Mouse (Mus musculus): ENCODE measurements around the gene Strap. TPM values are rescaled to one million over a fixed set of nuclear protein-coding genes. Genes with fewer than 3 reads are reported as not detected.
A peak's percentile ranks its signal among the peaks of the same experiment; 100 is the strongest.

The Strap gene
- polyA plus RNA-seq, 1 experiment = 67.4 TPM

DNA sequence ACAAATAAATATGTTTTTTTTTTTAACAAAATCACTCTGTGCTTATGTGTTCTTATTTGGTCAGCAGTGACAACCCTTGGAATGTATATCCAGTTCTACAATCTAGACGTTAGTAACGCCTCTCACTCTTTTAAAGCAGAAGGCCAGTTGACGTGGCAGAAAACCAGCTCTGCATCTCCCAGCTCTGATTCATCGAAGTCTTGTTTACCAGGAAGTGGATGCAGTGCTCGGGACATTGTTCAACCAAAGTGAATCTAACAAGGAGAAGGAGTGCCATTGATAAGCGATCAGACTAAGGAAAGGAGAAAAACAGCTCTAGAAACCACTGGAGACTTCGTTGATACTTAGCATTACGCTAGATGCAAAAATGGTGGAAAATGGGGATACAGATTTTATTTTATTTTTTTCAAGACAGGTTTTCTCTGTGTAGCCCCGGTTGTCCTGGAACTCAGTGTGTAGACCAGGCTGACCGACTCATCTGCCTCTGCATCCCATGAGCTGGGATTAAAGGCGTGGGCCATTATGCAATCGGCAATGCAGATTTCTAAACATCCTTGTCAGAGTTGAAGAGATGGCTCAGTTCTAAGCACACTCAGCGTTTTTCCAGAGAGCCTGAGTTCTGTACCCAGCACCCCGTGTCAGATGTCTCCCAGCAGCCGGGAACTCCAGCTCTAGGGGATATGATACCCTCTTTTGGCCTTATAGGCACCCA lies 12.5 kb upstream of the Strap start:
- no peak for DNase-seq (ENCODE audit: extremely low spot score in 1 of 2, low spot score in 1 of 2)

DNA sequence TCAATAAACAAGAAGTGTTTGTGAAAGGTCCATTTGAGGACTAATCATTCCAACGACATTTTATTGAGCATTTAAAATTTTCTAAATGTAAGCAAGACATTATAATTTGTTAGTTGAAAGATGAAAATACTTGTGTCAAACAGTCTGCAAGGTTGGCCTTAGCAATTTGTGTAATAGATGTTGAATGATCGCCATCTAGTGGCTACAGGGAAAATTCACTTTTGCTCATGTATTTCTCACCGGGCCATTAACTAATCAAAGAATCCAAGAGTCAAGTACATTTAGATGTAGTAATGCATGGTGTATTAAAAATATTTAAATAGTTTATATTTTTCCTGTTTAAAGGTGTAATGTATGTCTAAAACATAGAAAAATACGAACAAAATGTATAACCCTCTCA lies 11.0 kb upstream of the Strap start:
- DNase-seq (ENCODE audit: extremely low spot score in 1 of 2, low spot score in 1 of 2) = peak in 1 of 2 experiments; percentile 81

DNA sequence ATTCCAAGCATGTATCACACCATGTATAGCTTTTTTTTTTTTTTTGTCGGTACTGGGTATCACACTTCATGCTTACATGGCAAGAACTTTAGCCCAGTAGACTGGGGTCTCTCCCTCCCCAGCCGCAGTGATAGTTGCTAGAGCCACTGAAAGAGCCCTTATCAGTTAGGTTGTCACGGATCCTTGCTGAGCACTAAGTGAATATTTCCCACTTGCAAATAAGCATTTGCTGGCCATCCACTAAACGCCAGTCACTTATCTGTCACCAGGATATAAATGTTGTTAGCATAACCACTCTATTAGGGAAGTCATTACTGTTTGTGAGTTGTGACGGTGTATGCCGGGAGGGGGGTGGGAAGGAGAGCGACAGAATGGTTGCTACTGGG lies 425 bp upstream of the Strap start:
- no peak for DNase-seq (ENCODE audit: extremely low spot score in 1 of 2, low spot score in 1 of 2)

DNA sequence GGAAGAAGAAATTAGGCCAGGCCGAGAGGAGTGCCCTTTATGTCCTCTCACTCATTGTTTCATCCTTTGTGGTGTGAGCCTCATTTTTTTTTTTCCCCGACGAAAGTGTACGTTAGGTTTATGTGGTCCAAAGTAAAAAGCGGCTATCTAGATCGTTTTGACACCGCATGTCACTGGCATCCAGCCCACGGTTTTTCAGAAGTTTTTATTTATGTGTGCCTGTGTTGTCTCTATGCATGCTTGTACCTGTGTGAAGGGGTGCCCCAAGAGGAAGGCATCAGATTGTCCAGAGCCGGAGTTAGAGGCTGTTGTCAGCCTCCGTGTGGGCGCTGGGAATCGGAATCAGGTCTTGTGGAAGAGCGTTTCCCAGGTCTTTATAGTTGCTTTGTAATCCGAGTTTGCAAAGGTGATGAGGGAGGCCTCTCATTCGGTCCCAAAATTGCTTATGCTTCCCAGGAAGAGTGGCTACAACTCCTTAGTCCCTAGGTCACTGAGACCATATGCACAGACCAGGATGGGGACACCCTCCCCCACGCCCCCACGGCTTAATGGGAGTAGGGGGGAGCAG lies 877 bp downstream of the Strap start:
- DNase-seq (ENCODE audit: extremely low spot score in 1 of 2, low spot score in 1 of 2) = no peak

DNA sequence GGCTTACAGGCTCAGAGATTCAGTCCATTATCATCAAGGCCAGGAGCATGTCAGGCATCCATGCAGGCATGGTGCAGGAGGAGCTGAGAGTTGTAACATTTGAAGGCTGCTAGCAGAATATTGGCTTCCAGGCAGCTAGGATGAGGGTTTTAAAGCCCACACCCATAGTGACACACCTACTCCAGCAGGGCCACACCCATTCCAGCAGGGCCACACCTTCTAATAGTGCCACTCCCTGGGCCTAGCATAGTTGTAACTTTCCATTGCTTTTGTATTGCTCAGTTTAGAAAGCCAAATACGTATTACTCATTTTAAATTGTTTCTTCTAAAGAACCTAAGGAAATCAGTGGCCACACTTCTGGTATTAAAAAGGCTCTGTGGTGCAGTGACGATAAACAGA lies 6.1 kb downstream of the Strap start:
- DNase-seq (ENCODE audit: extremely low spot score in 1 of 2, low spot score in 1 of 2) = no peak

DNA sequence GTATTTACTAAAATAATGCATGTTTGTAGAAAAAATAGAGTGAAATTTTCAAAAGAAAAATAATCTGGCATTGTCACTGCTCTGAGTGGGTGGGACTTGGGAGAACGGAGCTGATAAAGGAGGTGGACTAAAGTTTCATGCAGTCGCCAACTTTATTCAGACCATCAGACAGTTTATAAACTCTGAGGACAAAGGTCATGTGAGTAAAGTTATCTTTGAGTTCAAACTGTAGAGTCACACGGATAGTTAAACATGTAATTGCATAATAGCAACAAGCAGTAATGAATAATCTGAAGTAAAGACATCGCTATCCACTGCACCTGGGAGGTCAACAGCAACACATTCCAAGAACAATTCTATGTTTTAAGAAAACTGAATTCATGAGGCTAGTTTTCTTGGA lies 9.8 kb downstream of the Strap start:
- DNase-seq (ENCODE audit: extremely low spot score in 1 of 2, low spot score in 1 of 2) = no peak

DNA sequence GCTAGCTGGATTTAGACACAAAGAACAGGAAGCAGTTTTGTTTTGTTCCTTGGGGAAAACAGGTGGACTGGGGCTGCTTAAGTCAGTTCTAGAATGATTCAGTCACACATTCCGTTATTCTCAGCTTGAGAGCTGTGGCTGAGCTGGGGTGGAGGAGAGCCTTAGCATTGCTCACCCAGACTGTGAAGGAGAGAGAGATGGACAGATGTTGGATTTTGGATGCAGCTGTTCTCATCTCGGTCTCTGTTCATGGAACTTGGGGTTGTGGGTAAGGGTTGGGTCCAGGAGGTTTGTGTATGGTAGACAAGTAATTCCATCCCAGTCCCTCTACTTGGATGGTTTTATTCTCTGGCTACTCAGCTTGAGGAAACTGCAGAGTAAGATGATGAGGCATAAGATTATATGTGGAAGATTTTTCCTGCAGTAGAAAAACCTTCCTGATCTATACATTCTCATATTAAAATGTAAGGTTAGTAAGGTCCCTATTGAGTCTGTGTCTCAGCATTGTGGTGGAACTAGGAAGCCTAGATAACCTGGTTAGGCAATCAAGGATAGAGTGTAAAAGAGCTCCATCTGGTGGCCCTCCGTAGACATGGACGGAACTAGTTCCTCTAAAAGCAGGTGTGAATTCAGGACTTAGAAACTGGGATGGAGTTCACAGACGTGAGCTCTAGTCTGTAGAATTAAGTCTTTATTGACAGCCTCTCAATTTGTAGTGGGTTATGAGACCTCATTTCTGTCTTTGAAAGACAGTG lies 12.5 kb downstream of the Strap start:
- no peak for DNase-seq (ENCODE audit: extremely low spot score in 1 of 2, low spot score in 1 of 2)

DNA sequence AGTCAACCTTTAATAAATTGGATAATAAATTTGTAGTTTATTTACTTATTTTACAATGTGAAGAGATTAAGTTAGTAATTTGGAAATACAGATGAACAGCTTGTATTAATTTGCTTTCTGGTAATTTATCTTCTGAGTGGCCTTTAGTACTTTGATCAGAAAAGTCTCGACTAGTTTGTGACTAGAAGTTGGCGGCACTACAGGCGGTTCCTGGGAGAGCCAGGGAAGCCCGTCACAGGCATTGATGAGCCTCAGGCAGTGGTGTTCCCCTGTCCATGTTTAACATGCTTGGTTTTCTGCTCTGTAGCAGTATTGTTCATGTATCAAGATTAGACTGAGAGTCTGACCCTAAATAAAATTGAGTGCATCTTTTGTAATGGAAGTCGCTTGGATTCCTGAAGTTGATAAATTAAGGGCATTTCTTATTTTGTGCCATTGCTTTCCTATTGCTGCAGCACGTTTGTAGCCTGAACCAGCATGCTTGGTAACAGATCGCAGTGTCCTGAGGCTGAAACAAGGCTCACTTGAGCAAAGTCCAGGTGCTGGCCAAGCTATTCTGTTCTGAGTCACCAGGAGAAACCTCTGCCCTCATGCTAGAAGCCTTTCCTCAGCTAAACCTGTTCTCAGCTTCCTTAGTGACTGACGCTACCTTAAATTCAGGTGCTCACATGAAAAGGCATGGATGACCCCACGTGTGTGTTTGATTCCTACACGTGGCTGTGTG lies 16.8 kb downstream of the Strap start:
- DNase-seq (ENCODE audit: extremely low spot score in 1 of 2, low spot score in 1 of 2) = no peak

DNA sequence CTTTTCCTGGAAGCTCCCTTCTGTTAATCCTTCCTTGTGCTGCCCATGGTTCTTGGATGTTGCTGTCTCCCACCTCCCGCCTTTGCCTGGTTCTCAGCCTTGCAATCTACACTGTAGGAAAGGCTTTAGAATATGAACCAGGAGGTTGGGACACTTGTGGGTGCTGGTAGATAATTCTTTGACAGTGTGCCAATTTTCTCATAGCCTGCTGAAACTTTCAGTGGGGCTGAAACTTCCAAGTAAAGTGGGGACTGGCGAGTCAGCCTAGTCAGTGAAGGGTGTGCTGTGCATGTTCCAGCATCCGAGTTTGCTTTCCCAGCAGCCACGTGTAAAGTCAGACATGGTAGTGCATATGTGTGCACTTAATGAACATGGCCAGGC lies 17.4 kb downstream of the Strap start:
- DNase-seq (ENCODE audit: extremely low spot score in 1 of 2, low spot score in 1 of 2) = no peak

DNA sequence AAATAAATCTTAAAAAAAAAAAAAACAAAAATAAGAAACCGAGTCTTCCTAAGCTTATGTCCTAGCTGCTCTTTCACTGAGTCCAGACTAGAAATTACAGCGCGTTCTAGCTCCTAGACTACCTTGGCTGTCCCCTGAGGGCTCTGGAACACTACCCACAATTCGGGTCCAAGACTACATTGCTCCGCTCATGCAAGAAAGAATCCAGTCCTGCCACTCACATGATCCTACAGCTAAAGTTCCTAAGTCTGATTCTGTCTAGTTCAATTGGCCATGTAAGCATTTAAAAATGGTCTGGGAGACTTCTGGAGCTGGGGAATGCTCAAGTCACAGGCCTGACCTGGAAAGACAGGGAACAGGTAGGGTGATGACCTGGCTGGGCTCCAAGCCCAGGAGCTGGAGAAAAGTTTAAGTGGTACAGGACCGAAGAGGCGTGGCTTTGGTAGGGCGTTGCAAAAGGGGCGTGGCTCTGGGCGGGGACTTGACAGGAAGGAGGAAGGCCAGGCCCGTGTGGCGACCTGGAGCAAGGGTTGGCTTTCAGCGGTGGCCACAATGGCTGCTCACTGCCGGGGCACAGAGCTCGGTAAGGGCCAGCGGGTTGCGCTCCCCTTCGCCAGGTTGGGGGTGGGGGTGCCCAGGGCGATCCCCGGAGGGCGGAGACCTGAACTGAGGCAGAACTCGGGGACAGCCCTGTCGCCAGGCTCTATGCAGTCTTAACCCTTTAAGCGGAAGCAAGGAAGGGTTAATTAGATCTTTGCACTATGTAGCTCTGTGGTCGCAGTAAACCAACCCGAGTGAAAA lies 19.4 kb downstream of the Strap start, which contains the start of gene Dera:
Gene Dera, plus strand, starts transcription at position 491 of the 801 bp plus-strand sequence.
- peak in 1 of 2 experiments; percentile 47 for DNase-seq (ENCODE audit: extremely low spot score in 1 of 2, low spot score in 1 of 2)

DNA sequence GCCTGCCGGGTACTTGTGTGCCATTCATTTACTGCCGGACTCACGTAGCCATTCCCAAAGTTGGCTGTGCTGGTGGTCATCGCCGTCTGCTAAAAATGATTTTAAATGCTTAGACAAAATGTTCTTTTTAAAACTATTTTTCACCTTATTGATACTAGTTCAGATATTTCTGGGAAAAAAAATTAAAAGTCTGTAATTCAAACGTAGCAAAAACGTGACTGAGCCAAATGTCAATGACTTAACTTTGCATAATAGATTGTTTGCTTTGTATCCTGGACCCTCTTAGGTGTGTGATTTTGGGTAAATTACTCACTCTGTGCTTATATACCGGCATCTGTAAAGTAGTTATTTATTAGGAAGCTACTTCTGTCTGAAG lies 20.0 kb downstream of the Strap start:
- DNase-seq (ENCODE audit: extremely low spot score in 1 of 2, low spot score in 1 of 2) = no peak

DNA sequence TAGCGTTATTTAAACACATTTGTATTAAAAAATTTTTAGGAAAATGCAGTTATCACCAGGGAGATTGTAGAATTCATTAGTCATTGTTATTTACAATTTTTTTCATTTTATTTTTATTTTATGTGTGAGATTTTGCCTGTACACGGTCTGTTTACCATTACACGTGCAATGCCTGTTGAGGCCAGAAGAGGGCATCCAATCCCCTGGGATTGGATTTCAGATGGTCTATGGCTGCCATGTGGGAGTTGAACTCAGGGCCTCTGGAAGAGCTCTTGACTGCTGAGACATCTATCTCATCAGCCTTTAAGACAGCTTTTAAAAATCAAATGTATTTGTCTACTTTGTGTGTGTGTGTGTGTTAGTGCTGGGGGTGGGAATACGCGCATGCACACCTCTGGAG lies 21.4 kb downstream of the Strap start:
- peak in 1 of 2 experiments; percentile 59 for DNase-seq (ENCODE audit: extremely low spot score in 1 of 2, low spot score in 1 of 2)

DNA sequence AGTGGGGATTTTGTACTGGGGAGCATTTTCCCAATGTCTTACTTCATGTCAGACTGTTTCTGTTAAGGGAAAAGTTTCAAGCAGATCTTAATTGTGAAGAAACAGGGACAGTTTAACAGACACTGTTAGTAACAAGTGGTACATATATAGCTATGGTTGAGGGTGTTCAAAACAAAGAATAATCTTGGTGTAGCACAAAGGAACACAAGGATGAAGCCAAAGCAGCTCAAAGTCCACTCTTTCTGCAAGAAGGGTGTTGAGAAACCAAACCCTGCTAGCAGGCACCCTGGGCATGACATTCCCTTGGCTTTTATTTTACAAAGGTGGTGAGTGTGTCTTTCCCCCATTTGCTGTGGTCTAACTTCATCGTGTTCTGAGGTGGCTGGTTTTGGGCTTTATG lies 23.0 kb downstream of the Strap start:
- no peak for DNase-seq (ENCODE audit: extremely low spot score in 1 of 2, low spot score in 1 of 2)

DNA sequence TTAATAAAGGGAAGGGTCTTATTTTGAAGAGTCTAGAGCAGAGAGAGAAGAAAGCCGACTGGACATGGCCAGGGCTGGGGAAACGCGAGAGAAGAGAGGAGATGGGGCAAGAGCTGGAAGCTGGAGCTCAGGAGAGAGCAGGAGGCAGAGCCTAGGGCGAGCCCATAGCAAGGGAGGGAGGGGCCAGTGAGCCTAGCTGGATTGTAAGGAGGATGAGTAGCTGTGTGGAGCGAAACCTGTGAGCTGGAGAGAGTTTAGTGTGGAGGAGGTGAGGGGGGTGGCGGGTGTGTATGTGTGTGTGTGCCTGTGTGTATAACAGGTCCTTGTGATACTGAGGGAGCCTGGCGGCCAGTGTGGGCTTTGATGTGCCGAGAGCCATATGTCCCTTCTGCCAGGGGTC lies 24.8 kb downstream of the Strap start:
- no peak for DNase-seq (ENCODE audit: extremely low spot score in 1 of 2, low spot score in 1 of 2)

DNA sequence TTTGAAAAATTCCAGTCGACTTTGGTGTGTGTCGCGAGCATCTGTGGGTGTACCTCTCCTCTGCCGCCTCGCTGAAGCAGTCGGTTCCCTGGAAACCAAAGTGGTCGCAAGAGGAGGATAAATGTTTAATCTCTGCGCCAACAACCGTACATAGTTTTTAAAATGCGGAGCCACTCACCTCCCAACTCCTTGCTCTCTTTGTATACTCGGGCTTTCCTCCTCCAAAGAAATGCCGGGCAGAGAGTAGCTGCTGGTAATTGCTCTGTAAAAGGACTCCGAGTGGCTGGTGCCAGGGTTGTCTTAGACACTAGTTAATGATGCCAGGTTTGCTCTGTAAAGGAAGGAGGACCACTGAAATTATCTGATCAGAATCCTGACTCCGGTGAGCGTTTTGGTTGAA lies 26.1 kb downstream of the Strap start:
- peak in 1 of 2 experiments; percentile 40 for DNase-seq (ENCODE audit: extremely low spot score in 1 of 2, low spot score in 1 of 2)

DNA sequence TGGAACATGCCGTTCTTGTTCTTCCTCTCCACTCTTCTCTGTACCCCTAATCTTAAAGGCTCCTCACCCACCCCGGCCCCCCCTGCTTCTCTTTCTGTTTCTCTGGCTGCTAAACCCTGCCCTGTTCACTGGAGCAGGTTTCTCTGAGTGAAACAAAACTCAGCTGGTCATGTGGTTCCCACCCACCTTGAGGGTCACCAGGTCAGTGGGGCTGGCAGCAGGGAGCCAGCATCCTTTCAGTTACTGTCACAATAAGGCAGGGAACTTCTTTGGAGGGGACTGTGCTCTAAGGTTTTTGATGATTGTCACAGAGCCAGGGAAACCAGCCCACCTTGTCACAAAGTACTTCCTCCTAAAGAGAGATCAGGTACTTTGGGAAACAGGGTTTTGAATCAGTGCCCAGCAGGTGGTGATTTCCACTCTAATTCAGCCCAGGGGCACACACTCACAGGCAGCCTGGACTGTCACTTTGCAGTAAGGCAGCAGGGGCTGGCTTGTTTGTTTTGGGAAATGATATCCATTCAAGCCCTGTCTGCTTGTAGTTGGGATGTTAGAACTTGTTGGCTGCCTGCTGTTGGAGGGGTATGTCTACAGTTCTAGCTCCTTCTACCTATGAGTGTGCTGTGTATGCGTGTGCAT lies 29.8 kb downstream of the Strap start:
- DNase-seq (ENCODE audit: extremely low spot score in 1 of 2, low spot score in 1 of 2) = no peak

DNA sequence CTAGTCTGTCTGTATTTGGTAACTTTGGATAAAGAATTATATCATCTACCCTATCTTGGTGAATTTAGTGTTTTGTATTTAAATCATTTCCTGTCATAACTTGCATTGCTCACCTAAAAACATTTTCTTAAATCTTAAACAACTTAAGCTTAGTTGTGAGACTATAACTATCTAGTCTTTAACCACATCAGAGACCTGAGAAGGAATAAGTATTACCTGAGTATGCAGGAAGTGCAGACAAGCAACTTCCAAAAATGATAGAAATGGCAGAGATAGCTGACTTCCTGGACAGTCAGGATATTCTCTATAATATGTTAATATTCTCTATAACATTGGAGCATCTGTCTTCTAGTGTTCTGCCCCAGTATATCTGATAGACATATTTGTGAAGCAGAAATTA lies 31.3 kb downstream of the Strap start:
- no peak for DNase-seq (ENCODE audit: extremely low spot score in 1 of 2, low spot score in 1 of 2)

DNA sequence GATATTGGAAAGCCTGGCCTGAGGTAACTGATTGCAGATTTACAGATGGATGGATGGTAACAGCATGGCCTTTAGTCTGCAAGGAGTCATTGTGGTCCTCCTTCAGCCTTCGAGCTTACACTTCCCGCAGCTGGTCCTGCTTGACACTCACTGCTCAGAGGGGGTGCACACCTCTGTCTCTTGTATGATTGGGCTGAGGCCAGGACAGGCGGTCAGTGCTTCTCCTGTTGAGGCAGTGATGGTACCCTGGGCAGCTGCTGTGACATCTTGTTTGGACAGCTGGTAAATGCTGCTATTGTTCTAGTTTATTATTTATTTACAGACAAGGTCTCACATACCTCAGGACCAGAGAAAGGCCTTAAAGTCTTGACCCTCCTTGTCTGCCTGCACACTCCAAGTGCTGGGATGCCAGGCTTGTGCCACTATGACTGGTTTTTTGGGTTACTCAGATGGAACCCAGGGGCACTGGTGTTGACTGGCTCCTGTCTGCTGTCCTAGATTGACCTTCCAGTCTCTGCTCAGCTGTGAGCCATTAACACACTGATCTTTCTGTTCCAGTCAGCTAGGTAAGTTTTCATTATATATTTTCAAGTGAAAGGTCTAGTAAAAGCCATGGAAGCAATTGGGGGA lies 36.9 kb downstream of the Strap start:
- no peak for DNase-seq (ENCODE audit: extremely low spot score in 1 of 2, low spot score in 1 of 2)

DNA sequence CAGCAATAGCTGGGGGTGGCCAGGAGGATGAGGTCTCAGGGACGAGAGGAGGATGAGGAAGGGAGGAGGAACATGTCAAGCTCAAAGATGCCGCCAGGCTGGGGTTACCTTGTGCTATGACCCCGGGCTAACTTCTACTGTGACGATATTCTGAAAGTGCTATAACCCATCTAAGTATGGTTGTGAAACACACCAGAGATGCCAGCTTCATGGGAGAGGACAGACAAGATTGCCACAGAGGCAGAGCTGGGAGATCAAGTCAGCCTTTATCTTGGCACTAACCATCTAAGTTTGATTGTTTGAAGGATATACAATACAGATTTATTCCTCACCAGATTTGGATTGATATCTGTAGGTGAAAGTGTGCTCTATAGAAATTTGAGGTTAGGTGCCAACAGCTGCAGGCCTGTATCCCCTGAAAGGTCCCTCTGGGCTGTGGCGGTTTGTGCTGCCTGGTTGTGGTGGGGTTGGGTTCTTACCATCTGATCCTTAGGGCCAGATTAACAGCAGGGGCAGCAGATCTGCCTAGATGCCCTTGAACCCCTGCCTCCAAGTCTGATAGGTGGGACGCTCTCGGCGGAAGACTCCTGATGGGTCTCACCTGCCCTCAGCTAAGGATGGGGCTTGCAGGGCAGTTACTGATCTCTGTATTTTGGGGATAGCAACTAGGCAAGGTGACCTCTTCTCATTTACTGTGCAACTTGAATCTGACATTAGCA lies 38.2 kb downstream of the Strap start:
- no peak for DNase-seq (ENCODE audit: extremely low spot score in 1 of 2, low spot score in 1 of 2)

All from frontal cortex, adult 2 months (tissue).